21 mouse cellular contexts compared by ENCODE assay signal in genomic region chr6:66478326-66478964, GRCm38 (mm10). TPM values are rescaled to one million over a fixed set of nuclear protein-coding genes. Genes with fewer than 3 reads are reported as not detected.
A peak's percentile ranks its signal among the peaks of the same experiment; 100 is the strongest.
DNase-seq lines count a peak whose midpoint lies in the region; ATAC-seq lines count a peak whose summit lies in the region.
"Had no signal": no experiment of that assay in that cellular context is flagged by ENCODE, and none has a peak within 500 bp of the region (broad histone marks: within the 10 kb centered on the region; RNA-seq: fewer than 3 reads in every experiment).

No protein-coding gene starts in this region.

- peak; percentile 26 for DNase-seq in embryonic facial prominence, embryonic 11.5 days (ENCODE audit: low spot score)
- DNase-seq in embryonic facial prominence, embryonic 10.5 days (ENCODE audit: low spot score), result no peak
- no peak for DNase-seq in lung, postnatal 36 days
- peak; percentile 33 for DNase-seq in embryo, embryonic 11 days
- no peak for DNase-seq in ovary, postnatal 14 days (ENCODE audit: low spot score)
- no peak for DNase-seq in B cell, adult 2 months
- DNase-seq: adrenal gland, postnatal 14 days; cerebellum, adult 9-11 months; gastrocnemius, postnatal 36 days; kidney, adult 9 months; kidney, postnatal 36 days; lung, adult 2 months; midbrain, embryonic 14.5 days; thymus, postnatal 14 days had no signal

- H3K27me3 ChIP-seq in embryonic facial prominence, embryonic 11.5 days (ENCODE audit: control insufficient read depth, insufficient read depth, low read length), result no peaks in the 10 kb centered on the region
- H3K27me3 ChIP-seq in embryonic facial prominence, embryonic 10.5 days (replicated peaks; ENCODE audit: low read depth, poor library complexity, severe bottlenecking), result no peaks in the 10 kb centered on the region
- no peaks in the 10 kb centered on the region for H3K27me3 ChIP-seq in lung, embryonic 15.5 days
- H3K27me3 ChIP-seq in stomach, embryonic 14.5 days (ENCODE audit: control insufficient read depth, insufficient read depth, low read length), result no peaks in the 10 kb centered on the region
- H3K27me3 ChIP-seq: hindbrain, embryonic 12.5 days; limb, embryonic 13.5 days; liver, embryonic 12.5 days; neural tube, embryonic 13.5 days had no signal

- H3K27ac ChIP-seq in embryonic facial prominence, embryonic 11.5 days (replicated peaks; ENCODE audit: low read depth, low read length), result no peak overlapping the region
- H3K27ac ChIP-seq in embryonic facial prominence, embryonic 10.5 days (replicated peaks), result no peak overlapping the region; the same call in 1 of the 2 replicates
- H3K27ac ChIP-seq in lung, embryonic 15.5 days, result 0 out of 2 replicates have a peak overlapping the region, but pooled peaks have one; percentile 47
- H3K27ac ChIP-seq in stomach, embryonic 14.5 days (ENCODE audit: low read length), result peak overlapping the region; percentile 39; the same call in 1 of the 2 replicates
- H3K27ac ChIP-seq: forebrain, embryonic 10.5 days; hindbrain, embryonic 12.5 days; limb, embryonic 13.5 days; liver, embryonic 12.5 days; neural tube, embryonic 13.5 days had no signal

- ATAC-seq in embryonic facial prominence, embryonic 11.5 days (replicated peaks; ENCODE audit: insufficient number of reproducible peaks, low FRiP score, low TSS enrichment, low read depth), result no peak
- ATAC-seq in lung, embryonic 15.5 days (ENCODE audit: borderline replicate concordance, extremely low read depth, low FRiP score, low TSS enrichment), result no peak
- peak; percentile 88 for ATAC-seq in stomach, embryonic 14.5 days (ENCODE audit: insufficient number of reproducible peaks, insufficient read depth, low FRiP score, low read depth)
- ATAC-seq: liver, embryonic 12.5 days had no signal

- no peaks in the 10 kb centered on the region for H3K4me1 ChIP-seq in embryonic facial prominence, embryonic 11.5 days (ENCODE audit: control insufficient read depth, insufficient read depth, low read length)
- H3K4me1 ChIP-seq in embryonic facial prominence, embryonic 10.5 days, result peaks cover 13% of the 10 kb centered on the region; the same call in 1 of the 2 replicates
- H3K4me1 ChIP-seq in lung, embryonic 15.5 days, result peaks cover 13% of the 10 kb centered on the region
- 0 out of 2 replicates have a peak, but pooled peaks cover 2% of the 10 kb centered on the region for H3K4me1 ChIP-seq in stomach, embryonic 14.5 days (ENCODE audit: control insufficient read depth, insufficient read depth, low read length)
- H3K4me1 ChIP-seq: forebrain, embryonic 10.5 days; hindbrain, embryonic 12.5 days; limb, embryonic 13.5 days; liver, embryonic 12.5 days; neural tube, embryonic 13.5 days had no signal

- WGBS in embryonic facial prominence, embryonic 11.5 days, result 46% methylated on average over 4 of the region's 4 CpGs
- 49% methylated on average over 4 of the region's 4 CpGs for WGBS in embryonic facial prominence, embryonic 10.5 days
- 14% methylated on average over 4 of the region's 4 CpGs for WGBS in lung, embryonic 15.5 days
- 17% methylated on average over 4 of the region's 4 CpGs for WGBS in stomach, embryonic 14.5 days

- H3K9me3 ChIP-seq in embryonic facial prominence, embryonic 11.5 days (replicated peaks; ENCODE audit: control insufficient read depth, low read length), result no peaks in the 10 kb centered on the region
- no peaks in the 10 kb centered on the region for H3K9me3 ChIP-seq in embryonic facial prominence, embryonic 10.5 days
- H3K9me3 ChIP-seq in lung, embryonic 15.5 days, result no peaks in the 10 kb centered on the region
- H3K9me3 ChIP-seq in stomach, embryonic 14.5 days (ENCODE audit: control insufficient read depth, low read depth, low read length), result no peaks in the 10 kb centered on the region
- H3K9me3 ChIP-seq: forebrain, embryonic 10.5 days; hindbrain, embryonic 12.5 days; limb, embryonic 13.5 days; liver, embryonic 12.5 days; neural tube, embryonic 13.5 days had no signal

- H3K9ac ChIP-seq in embryonic facial prominence, embryonic 11.5 days (replicated peaks; ENCODE audit: low read length), result no peak overlapping the region
- no peak overlapping the region for H3K9ac ChIP-seq in lung, embryonic 15.5 days
- no peak overlapping the region for H3K9ac ChIP-seq in stomach, embryonic 14.5 days (replicated peaks; ENCODE audit: low read depth, low read length)
- H3K9ac ChIP-seq: hindbrain, embryonic 12.5 days; limb, embryonic 13.5 days; liver, embryonic 12.5 days; neural tube, embryonic 13.5 days had no signal

- no peak overlapping the region for H3K4me3 ChIP-seq in embryonic facial prominence, embryonic 11.5 days (ENCODE audit: low read depth, low read length)
- H3K4me3 ChIP-seq in embryonic facial prominence, embryonic 10.5 days, result no peak overlapping the region
- H3K4me3 ChIP-seq in lung, embryonic 15.5 days, result no peak overlapping the region
- H3K4me3 ChIP-seq in stomach, embryonic 14.5 days (ENCODE audit: low read depth, low read length), result no peak overlapping the region
- H3K4me3 ChIP-seq: forebrain, embryonic 10.5 days; hindbrain, embryonic 12.5 days; limb, embryonic 13.5 days; liver, embryonic 12.5 days; neural tube, embryonic 13.5 days had no signal

- H3K36me3 ChIP-seq in embryonic facial prominence, embryonic 11.5 days (replicated peaks; ENCODE audit: control insufficient read depth, insufficient read depth, low read depth, low read length), result no peaks in the 10 kb centered on the region
- H3K36me3 ChIP-seq in embryonic facial prominence, embryonic 10.5 days (replicated peaks), result no peaks in the 10 kb centered on the region
- no peaks in the 10 kb centered on the region for H3K36me3 ChIP-seq in lung, embryonic 15.5 days
- no peaks in the 10 kb centered on the region for H3K36me3 ChIP-seq in stomach, embryonic 14.5 days (ENCODE audit: control insufficient read depth, insufficient read depth, low read length)
- H3K36me3 ChIP-seq: forebrain, embryonic 10.5 days; hindbrain, embryonic 12.5 days; limb, embryonic 13.5 days; liver, embryonic 12.5 days; neural tube, embryonic 13.5 days had no signal

- H3K4me2 ChIP-seq in embryonic facial prominence, embryonic 11.5 days (ENCODE audit: low read depth, low read length), result no peak overlapping the region
- no peak overlapping the region for H3K4me2 ChIP-seq in lung, embryonic 15.5 days
- no peak overlapping the region for H3K4me2 ChIP-seq in stomach, embryonic 14.5 days (replicated peaks; ENCODE audit: low read depth, low read length)
- H3K4me2 ChIP-seq: hindbrain, embryonic 12.5 days; limb, embryonic 13.5 days; liver, embryonic 12.5 days; neural tube, embryonic 13.5 days had no signal

RNA-seq across cellular contexts. Expression of gene Mad2l1, which starts 56.7 kb away (rescaled TPM):
- polyA plus RNA-seq in embryonic facial prominence, embryonic 11.5 days (2014; fragmentation: Nextera tagmentation; extraction: Ambion mirVana), result 134 and 152 TPM in 2 replicates
- 150 and 163 TPM in 2 replicates for polyA plus RNA-seq in embryonic facial prominence, embryonic 10.5 days (2016; fragmentation: Nextera tagmentation; extraction: Ambion mirVana)
- 143 and 144 TPM in 2 replicates for polyA plus RNA-seq in lung, embryonic 15.5 days (2015; fragmentation: Nextera tagmentation; extraction: Ambion mirVana)
- polyA plus RNA-seq in stomach, embryonic 14.5 days (2014; fragmentation: Nextera tagmentation; extraction: Ambion mirVana), result 107 and 108 TPM in 2 replicates

Comparison
In these comparisons a context has a peak if more than half of its experiments do, and no peak if none do; other contexts are left out.
1. DNase-seq: peak in embryonic facial prominence, embryonic 11.5 days (single experiment) and embryo, embryonic 11 days (single experiment); none in embryonic facial prominence, embryonic 10.5 days (single experiment), lung, postnatal 36 days (single experiment), ovary, postnatal 14 days (single experiment) and B cell, adult 2 months (0 of 2).
2. H3K27ac ChIP-seq: peak in lung, embryonic 15.5 days (single experiment) and stomach, embryonic 14.5 days (single experiment); none in embryonic facial prominence, embryonic 11.5 days (single experiment) and embryonic facial prominence, embryonic 10.5 days (single experiment).